9 mouse cellular contexts compared by ENCODE assay signal in genomic region chr16:88289421-88290081, GRCm38 (mm10). TPM values are rescaled to one million over a fixed set of nuclear protein-coding genes. Genes with fewer than 3 reads are reported as not detected.
DNase-seq lines count a peak whose midpoint lies in the region; ATAC-seq lines count a peak whose summit lies in the region.
"Had no signal": no experiment of that assay in that cellular context is flagged by ENCODE, and none has a peak within 500 bp of the region (broad histone marks: within the 10 kb centered on the region; RNA-seq: fewer than 3 reads in every experiment).

No protein-coding gene starts in this region.

- H3K9me3 ChIP-seq in midbrain, embryonic 11.5 days (ENCODE audit: control insufficient read depth, low read length) = no peaks in the 10 kb centered on the region

- peak; percentile 9 to 11 for DNase-seq in kidney, postnatal 4 days
- DNase-seq in kidney, postnatal 36 days = no peak
- peak; percentile 60 for DNase-seq in embryo, embryonic 10.5 days (ENCODE audit: low spot score)
- DNase-seq in frontal cortex, postnatal 14 days (ENCODE audit: low spot score in 2 of 2) = peak; percentile 4 to 10
- DNase-seq in midbrain, embryonic 11.5 days (ENCODE audit: low spot score, missing footprints) = peak; percentile 93
- no peak for DNase-seq in ovary, adult 18-20 months (ENCODE audit: low spot score)
- DNase-seq in gastrocnemius, postnatal 10 days = no peak
- no peak for DNase-seq in natural killer cell, adult 2 months (ENCODE audit: low spot score in 2 of 2)

- H3K4me2 ChIP-seq in midbrain, embryonic 11.5 days = peak overlapping the region; percentile 95

- H3K36me3 ChIP-seq in midbrain, embryonic 11.5 days (ENCODE audit: control insufficient read depth, insufficient read depth, low read length) = no peaks in the 10 kb centered on the region

- peaks cover 13% of the 10 kb centered on the region for H3K27me3 ChIP-seq in midbrain, embryonic 11.5 days (ENCODE audit: control insufficient read depth, insufficient read depth, low read length)

- no peak overlapping the region for H3K27ac ChIP-seq in midbrain, embryonic 11.5 days (ENCODE audit: low read depth, low read length)
- H3K27ac ChIP-seq: macrophage had no signal

- H3K9ac ChIP-seq in midbrain, embryonic 11.5 days (ENCODE audit: low read length) = peak overlapping the region; percentile 56

- H3K4me3 ChIP-seq in midbrain, embryonic 11.5 days (ENCODE audit: low read depth, low read length) = peak overlapping the region; percentile 48

- no peaks in the 10 kb centered on the region; the same call in 1 of the 2 replicates for H3K4me1 ChIP-seq in midbrain, embryonic 11.5 days (ENCODE audit: control insufficient read depth, insufficient read depth, low read length)

- WGBS in midbrain, embryonic 11.5 days = 1% methylated on average over 40 of the region's 40 CpGs

- peak; percentile 79 for ATAC-seq in midbrain, embryonic 11.5 days (ENCODE audit: low FRiP score)

RNA-seq across cellular contexts. Expression of gene Grik1, which starts 0.5 kb away (rescaled TPM):
- 2.4 and 2.9 TPM in 2 replicates for polyA plus RNA-seq in midbrain, embryonic 11.5 days (2014; fragmentation: Nextera tagmentation; extraction: Ambion mirVana)
- under 1 TPM; 0.09 to 0.18 TPM for total RNA-seq in gastrocnemius, postnatal 10 days (2021)
- polyA plus RNA-seq: macrophage had no signal

Comparison
In these comparisons a context has a peak if more than half of its experiments do, and no peak if none do; other contexts are left out.
1. DNase-seq: peak in kidney, postnatal 4 days (2 of 2), embryo, embryonic 10.5 days (single experiment), frontal cortex, postnatal 14 days (2 of 2) and midbrain, embryonic 11.5 days (single experiment); none in kidney, postnatal 36 days (0 of 2), ovary, adult 18-20 months (single experiment), gastrocnemius, postnatal 10 days (single experiment) and natural killer cell, adult 2 months (0 of 2).